Mouse (Mus musculus) bone marrow, adult 2 months (tissue): ENCODE data around the gene Anapc11.

Experiments used
- CTCF ChIP-seq: fragments of 200-500 bp; IDR thresholded peaks from 2 replicates; pipeline ENCODE4 v1.5.1; 2011; ENCODE audit warnings: low read length, control low read depth; ENCODE audit not compliant: control insufficient read depth, insufficient read depth
- POLR2A ChIP-seq: fragments of 200-500 bp; IDR thresholded peaks from 2 replicates; pipeline ENCODE4 v1.6.1; 2011; ENCODE audit warnings: low read depth, mild to moderate bottlenecking, control low read depth, low read length, borderline replicate concordance; ENCODE audit not compliant: control insufficient read depth

DNA sequence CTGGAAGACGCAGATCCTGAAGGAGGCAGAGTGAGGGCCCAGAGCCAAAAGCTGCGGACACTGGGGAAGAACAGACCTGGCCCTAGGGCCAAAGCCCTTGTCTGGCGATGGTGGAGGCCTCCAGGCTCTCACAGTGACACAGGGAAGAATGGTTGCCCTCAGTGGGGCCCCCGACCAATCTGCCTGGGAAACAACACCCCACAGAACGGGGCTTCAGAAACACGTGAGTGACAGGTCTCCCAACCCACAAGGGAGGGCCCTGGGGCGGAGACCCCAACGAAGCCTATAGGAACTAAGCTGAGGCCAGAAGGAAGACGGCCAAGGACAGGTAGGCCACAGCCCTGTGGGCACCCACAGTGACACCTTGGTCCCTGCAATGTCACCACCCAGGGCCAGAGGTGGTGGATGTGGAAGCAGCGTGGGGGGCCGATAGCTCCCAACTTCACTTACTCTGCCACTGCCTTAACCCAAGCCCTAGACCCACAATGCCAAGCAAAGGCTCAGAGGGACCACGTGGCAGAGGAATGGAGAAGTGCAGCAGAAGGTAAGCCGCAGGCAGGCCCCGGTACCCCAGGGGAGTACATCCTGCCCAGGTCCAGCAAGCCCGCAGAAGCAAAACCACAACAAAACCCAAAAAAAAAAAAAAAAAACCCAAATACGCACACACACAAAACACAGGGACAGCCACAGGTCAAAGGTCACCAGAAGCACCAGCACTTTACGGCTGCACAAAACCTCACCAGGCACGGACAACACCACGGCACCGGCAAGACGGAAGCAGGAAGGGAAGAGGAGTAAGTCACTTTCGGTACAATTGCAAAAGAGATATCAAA, 29.5 kb downstream of the Anapc11 start:
- TF ChIP-seq CTCF (no peak), POLR2A (peak; percentile 22; the same call in 1 of the 2 replicates)
